Mouse (Mus musculus): ENCODE measurements around the gene Nccrp1. TPM values are rescaled to one million over a fixed set of nuclear protein-coding genes. Genes with fewer than 3 reads are reported as not detected.
"Not testable (repeated sequence)": the region's sequence is repeated elsewhere in the genome, so short reads cannot be mapped to it uniquely, and the experiment has no call there.

The Nccrp1 gene
- total RNA-seq, 4 experiments from 2014 or later = 0.36 TPM; not detected in 3

DNA sequence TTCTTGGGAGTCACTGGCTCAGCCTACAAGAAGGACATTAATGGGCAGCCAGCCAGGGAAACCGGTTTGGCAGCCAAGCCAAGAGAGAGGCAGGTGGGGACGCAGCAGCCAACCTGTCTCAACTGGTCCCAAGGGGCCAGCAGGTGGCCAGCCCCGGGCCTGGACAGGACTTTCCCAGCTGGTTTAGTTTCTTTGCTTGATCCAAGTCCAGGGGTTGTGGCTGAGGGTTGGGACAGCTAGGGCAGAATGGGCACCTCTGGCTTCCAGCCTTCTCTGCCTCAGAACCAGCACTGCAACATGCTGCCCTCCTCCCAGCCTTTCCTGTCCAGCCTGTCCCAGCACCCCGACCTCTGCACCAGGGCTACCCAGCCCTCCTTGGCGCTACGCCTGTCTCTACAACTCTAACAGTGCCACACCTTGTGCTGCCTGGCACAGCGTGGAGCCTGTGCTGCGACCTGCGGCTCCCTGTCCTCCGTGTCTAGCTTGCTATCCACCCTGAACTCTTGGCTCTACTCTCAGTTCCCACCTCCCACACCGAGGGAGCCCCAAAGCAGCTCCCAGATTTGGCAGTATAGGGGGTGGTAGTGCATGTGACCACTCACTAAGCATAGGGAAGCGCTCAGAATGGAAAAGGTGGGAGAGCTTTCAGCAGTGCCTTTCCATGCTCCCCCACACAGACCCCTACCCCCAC is 23.4 kb upstream of the Nccrp1 start:
- DNase-seq (ENCODE audit: low spot score in 2 of 2) = no peak

DNA sequence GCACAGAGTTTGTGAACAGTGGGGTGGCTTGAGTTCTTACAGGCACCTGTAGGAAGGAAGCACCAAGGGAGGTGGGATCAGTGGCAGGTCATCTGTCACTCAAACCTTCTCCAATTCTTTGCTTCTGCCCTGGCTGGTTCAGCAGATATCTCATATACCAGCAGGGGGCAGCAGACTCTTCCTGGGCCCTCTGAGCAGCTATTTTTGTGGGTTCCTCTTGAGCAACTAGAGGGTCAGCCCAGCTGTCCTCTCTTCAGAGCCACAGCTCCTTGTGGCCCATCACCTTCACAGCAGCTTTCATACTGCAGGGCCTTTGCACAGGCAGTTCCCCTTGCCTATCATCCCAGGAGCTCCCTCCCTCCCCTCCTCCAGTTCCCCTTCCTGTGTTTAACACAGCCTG is 21.2 kb upstream of the Nccrp1 start:
- peak; percentile 52 to 76 for DNase-seq (ENCODE audit: low spot score in 2 of 2)

DNA sequence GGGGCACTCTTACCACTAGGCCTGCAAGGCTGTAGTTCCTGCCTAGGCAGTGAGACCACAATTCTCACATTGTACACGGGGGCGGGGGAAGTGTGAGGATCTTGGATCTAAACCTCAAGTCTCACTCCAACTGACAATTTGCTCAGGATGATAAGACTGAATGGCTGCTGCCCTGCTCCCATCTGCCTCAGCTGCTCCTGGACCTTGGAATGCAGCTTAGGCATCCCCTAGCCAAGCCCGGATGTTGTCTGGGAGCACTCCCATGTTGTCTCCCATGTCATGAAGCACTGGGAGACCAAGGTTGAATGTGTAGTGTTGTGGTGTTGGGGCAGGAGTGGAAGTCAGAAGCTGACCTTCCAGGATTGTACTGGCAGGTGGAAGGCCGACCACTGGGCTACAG is 20.5 kb upstream of the Nccrp1 start:
- no peak for DNase-seq (ENCODE audit: low spot score in 2 of 2)

DNA sequence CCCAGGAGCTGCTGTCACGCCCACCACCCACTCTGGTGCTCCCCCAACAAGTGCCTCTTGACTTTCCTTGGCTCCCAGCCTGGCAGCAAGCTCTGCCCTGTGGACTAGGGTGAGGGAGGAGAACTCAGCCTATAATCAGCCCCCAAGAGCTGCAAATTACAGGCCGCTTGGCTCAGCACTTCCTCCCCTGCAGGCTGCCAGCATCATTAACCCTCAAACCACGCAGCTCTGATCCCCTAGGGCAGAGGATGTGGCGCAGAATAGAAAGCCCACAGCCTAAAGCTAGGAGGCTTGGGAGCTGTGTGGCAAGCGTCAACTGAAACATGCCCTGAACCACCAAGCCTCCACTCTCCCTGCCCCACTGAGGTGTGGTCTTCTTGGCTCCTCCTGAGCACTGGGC is 18.4 kb upstream of the Nccrp1 start:
- DNase-seq (ENCODE audit: low spot score in 2 of 2) = no peak

DNA sequence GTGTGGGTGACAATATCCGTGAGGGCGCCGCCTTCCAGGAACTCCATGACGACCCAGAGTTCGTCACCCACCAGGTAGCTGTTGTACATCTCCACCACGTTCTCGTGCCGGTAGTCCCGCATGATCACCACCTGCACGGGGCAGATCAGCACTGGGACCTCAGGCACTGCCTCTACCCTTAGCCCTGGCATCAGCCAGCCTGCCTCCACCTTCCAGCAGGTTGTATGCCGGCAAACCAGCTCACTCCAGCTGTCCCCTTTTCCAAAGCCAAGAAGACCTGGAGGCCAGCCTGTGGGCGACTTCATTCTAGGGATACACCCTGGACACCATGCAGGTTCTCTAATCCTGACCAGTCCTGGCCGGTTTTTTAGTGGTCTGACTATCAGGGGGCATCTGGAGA is 15.9 kb upstream of the Nccrp1 start:
- DNase-seq (ENCODE audit: low spot score in 2 of 2) = no peak

DNA sequence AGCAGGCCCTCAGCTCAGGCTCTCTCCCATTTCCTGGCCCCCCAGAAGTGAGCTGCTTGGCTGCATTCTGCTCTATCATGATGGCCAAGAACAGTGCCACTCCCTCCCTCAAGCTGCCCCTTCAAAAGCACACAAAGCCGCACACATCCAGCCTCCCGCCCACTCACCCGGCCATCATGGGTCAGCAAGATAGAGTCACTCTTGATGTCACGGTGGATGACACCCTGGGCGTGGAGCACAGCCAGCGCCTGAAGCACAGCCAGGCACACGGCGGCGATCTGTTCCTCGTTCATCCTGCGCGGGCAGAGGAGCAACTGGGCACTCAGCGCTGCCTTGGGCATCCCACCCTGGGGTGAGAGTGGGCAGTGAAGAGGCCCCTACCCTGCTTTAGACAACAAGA is 15.3 kb upstream of the Nccrp1 start:
- DNase-seq (ENCODE audit: low spot score in 2 of 2) = no peak

DNA sequence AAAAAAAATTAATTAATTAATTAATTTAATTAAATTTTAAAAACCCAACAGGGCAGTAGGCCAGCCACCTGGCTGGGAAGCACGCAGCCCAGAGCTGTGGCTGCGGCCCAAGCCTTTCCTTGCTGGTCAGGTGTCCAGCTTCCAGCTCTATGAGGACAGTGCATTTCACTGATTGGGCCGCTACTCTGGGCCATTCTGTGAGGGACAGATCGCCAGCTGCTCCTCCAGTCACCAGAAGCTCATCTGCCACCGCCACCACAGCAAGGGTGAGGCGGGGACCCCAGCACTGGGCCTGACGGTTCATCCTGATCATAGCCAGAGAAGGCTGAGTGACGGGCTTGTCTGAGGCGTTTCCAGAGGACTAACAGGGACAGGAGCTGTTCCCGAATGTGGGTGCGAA is 14.9 kb upstream of the Nccrp1 start:
- no peak for DNase-seq (ENCODE audit: low spot score in 2 of 2)

DNA sequence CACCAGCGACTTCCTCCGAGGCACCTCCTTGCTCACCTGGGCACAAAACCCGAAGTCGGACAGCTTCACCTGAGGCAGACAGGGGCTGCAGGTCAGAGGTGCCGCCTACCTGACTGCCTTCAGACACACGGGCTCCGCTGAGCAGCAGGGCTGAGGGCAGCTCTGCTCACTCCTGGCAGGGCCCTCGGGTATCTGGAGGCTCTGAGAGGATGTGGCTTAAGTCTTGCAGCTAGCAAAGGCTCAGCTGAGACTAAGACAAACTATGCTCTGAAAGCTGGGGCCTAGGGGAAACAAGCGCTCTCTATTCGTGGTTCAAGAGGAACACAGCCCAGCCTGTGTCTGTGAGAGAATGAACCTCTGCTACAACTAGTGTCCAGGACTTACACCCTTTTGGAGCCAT is 13.8 kb upstream of the Nccrp1 start:
- no peak for DNase-seq (ENCODE audit: low spot score in 2 of 2)

DNA sequence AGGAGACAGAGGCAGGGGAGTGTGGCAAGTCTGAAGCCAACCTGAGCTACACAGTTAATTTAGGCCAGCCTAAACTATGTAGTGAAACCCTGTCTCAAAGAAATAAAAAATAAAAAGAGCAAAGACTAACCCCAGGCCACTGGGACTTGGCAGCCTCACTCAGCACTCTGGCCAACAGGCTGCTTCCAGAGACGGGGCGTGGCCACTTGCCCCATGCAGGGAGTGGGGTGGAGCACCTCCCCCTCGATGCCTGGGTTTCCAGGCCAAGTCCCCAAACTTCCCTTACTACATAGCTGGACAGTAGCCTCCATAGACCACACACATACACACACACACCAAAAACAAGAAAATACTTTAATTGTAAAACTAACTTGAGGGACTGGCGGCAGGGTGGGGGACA is 11.4 kb upstream of the Nccrp1 start:
- no peak for DNase-seq (ENCODE audit: low spot score in 2 of 2)

DNA sequence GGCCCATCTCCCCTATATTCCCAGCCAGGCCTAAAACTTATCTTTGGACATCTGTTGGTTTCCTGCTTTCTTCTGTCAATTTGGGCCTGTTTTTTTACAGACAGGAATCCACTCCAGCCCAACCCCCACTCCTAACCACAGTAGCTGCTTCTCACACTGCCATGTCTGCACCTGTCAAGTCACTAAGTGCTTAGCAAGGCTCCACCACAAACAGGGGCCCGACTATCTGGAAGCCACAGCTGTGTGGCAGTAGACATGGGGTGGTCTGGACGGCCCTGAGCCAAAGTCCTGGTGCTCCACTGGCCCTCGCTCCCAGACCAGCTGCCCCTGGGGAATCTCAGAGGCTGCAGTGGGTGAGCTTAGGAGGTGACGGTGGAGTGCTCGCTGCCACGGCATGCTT is 10.7 kb upstream of the Nccrp1 start:
- no peak for DNase-seq (ENCODE audit: low spot score in 2 of 2)

DNA sequence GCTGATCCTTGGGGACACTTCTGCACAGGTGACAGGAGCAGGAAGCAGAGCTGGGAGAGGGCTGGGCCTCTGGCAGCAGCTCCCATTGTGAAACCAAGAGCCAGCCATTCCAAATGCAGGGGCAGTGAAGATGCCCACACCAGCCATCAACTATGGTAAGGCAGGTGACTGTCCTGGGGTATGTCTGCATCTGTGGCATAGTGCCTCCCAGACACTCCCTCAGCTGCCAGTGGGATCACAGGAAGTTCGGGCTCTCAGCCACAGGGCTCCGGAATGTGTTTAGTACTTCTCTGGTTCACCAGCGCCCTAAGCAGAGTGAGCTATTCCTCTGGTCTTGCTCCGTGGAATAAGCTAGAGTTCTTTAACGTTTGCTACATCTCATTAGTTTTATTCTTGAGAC is 10.0 kb upstream of the Nccrp1 start:
- DNase-seq (ENCODE audit: low spot score in 2 of 2) = no peak

DNA sequence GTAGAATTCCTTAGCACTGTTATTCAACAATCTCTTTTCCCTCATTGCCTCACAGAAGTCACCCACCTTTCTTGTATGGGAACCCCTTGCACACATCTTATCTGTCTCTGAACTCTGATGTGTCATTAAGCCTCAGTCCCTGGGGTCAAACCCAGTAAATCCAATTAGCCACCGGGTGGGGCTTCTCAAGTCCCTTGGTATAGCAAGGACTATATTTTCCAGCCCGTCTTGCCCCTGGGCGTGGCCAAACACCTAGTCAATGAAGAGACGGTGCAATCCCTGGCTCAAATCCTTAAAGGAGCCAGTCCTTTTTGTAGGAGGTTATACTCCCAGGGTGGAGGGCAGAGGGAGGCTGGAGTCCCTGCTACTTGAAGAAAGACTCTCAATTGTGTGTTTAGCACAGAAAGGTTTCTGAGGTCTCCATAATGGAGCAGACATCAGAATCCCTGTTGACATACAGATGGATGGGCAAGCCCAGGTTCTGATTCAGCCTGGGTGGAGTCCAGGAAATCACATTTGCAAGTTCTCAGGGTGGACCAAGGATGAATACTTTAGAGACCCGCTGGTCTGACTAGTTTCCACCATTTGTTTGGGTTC is 9.0 kb upstream of the Nccrp1 start:
- no peak for DNase-seq (ENCODE audit: low spot score in 2 of 2)

DNA sequence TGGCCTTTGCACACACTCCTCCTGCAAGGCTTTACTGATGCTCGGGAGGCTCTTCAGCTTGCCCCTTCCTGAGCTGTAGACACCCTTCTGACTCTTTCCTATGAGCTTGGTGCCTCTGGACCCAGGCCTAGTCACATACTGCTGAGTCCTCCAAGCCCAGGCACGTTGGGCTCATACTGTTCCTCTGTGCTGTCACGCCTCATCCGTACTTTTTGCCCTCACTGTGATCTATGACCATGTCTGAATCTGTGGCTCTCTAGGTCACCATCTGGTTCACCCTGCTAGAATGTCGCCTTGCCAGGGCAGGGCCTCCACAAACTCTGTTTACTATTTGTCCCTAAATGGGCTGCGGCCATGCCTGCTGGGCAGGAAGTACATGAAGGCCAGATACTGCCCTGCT is 6.0 kb upstream of the Nccrp1 start:
- DNase-seq (ENCODE audit: low spot score in 2 of 2) = no peak

DNA sequence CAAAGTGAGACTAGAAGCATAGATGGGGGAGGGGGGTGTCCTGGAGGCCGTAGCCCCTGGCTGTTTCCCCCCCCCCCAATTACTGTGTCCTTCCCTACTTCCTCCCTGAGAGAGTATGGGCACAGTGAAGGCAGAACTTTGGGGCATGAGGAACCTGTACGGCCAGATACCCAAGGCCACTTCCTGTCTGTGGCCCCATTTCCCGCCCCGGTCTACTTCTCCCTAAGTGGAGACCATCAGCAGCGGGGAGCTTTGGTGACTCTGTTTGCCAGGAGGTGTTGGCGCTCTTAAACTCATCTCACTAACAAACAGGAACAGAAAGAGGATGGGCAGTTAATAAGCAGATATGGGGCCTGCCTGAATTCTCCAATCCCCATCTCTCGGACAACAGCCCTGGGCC is 574 bp upstream of the Nccrp1 start:
- DNase-seq (ENCODE audit: low spot score in 2 of 2) = no peak

DNA sequence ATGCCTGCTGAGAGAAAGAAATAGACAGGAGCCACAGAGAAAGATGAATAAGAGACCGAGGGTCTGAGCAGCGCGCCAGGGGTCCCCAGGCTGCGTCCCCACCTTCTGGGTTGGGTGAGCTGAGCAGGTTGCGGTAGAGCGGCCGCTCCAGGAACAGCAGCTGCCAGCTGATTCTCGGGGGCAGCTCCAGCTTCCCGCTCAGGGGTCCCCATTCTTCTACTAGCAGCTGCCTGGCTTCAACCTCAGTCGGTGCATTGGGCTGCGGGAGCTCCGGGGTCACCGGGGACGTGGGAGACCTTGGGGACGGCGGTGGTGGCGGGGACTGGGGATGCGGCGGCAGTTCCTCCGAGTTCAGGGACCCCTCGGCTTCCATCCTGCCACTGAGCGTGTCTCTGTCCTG is 405 bp downstream of the Nccrp1 start:
- DNase-seq (ENCODE audit: low spot score in 2 of 2) = no peak

DNA sequence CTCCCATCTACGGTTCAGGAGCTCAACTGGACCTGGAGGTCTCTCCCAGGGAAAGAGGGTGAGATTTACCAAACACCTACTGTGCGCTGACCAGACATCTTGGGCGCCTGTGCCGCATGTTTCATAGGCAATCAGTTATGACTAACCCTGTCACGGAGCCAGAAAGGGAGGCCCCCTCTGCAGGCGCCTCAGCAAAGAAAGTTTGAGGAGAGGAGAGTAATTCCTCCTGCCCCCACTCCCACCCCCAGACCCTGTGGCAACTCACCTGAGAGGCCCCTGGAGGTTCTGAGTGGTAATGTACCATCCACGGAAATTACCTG is 1.2 kb downstream of the Nccrp1 start:
- DNase-seq (ENCODE audit: low spot score in 2 of 2) = no peak

DNA sequence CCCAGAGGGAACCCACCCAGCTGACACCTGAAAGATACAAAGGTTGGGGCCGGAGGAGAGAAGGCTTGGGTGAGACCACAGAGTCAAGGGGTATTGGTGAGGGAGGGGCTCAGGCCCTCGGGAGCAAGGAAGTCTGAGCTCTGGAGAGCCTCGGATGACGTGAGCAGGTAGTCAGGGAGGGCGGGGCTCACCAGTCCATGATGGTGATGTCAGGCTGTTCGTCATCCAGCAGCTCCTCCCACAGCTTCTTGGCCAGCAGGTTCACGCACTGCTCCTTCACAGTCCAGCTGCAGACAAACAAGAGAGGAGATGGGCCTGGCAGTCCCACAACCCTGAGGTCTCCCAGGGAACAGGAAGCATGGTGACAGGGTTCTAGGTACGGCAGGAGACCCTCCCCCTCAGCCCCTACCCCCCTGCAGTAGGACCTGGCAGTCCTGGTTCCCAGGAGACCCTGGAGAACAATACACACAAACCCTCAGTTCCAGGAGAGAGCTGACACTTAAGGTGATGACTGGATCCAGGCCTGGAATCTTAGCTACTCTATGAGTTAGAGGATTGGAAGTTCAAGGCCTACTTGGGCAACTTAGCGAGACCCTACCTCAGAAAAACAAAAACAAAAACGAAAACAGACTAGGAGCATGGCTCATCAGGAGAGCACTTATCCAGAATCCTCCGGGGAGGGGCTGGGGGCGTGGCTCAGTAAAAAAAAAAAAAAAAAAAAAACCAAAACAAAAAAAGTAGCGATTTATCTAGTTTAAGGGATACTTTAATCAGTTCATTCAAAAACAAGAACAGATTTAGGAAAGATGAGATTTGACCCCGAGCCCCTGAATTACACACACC is 1.8 kb downstream of the Nccrp1 start:
- no peak for DNase-seq (ENCODE audit: low spot score in 2 of 2)

DNA sequence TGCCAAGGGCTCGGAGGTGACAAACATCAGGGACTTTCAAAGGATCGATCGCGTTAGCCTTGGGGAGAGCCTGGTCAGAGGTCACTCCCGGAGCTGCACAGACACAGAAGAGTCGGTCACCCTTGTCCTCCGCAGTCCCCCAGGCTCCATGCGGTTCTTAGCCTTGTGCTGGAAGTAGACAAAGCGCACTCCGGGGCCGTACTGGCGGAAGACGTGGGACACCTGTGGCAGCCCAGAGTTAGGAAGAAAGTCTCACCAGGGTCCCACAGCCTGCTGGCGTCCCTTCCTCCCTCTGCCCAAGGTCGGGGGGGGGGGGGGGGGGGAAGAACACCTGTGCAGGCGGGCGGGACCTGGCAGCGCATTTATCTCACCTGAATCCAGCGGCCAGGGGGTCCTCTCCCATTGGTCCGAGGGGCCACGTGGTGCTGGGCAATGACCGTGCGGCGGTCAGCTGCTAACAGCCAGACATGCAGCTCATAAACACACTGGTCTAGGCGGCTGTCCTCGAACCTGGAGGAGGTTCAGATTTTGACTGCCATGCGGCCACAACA is 2.9 kb downstream of the Nccrp1 start:
- DNase-seq (ENCODE audit: low spot score in 2 of 2) = no peak

DNA sequence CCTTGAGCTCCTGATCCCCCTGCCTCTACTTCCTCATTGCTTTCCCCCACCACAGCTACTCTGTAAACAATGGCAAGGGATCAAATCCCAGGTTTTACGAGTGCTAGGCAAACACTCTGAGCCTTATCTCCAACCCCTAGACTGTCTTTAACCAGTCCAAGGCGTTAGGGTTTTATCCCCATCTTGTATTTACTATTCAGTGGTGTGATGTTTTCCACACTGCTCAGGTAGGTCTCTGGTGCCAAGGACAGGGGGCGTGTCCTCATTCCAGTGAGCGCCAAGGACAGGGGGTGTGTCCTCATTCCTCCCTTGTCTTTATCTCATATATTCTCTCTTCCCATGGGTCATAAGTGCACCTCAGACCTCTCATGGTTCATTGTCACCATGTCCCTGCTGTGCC is 6.5 kb downstream of the Nccrp1 start, which contains the start of gene Sycn:
Sycn (plus strand) TSS at position 360 of the 400 bp plus-strand sequence.
- no peak for DNase-seq (ENCODE audit: low spot score in 2 of 2)

DNA sequence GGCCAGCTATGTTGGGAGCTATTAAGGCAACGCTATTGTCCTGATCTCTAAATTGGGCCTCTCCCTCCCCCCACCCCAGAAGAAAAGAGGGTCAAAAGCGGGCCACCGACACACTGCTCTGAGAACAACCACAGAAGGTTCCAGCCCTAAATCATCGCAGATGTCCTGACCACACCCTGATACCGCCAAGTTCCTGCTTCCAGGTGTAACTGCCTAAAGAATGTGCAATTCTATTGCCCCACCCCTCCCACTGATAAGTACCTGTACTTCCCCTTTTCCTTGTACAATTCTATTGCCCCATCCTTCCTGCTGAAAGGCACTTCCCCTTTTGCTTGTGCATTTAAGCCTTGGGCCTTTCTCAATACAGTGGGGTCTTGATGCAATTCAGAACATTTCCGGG is 8.2 kb downstream of the Nccrp1 start:
- DNase-seq (ENCODE audit: low spot score in 2 of 2) = not testable (repeated sequence)

DNA sequence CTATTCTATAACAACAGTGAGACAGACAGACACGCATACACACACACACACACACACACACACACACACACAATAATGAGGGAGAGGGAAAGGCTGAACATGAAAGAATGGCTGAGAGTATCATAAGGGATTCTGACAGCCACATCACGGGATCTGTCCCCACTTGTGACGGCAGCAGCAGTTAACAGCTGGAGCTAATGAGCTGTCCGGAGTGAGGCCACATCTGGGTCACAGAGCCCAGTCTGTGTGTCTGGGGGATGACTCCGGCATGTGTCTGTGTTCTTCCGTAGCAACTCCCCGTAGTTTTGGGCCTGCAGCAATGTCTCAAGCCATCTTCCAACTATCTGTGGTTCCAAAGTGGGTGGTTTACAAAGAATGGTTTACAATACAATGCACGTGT is 15.0 kb downstream of the Nccrp1 start:
- no peak for DNase-seq (ENCODE audit: low spot score in 2 of 2)

DNA sequence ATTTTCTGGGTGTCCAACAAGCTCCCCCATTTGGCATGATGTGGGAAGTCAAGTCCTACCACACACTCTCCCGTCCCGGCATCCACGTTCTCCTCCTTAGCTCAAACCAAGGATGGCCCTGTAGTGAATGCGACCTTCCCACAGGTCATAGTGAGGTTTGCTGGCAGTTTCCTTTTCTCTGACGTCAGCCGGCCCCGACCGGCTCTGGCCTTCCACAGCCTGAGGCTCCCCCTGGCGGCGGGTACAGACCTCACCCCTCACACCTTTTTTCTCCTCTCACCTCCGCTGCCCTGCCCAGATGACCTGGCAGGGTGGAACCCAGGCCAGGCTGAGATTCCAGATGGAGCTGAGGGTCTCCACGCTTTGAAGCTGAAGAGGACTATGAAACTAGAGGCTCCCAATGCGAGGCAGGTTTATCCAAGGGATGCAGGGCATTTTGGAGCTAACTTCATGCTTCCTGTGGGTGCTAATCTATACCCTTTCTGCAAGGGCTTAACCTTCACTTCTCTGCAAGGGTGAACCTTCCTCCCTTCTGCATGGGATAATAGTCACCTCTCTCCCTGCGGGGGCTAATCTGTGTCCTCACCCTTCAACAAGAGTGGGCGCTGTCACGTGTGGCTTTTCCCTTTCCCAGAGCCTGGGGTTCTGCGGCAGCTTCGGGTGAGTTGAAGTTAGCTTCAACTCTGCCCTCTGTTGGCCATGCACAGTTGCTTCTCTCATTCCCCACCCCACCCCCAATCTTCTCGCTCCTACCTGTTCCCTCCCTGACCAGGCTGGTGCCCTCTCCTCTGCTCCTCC is 18.9 kb downstream of the Nccrp1 start:
- DNase-seq (ENCODE audit: low spot score in 2 of 2) = peak; percentile 20 to 63

Data from layer of hippocampus, adult 8-10 months (tissue).